Mouse (Mus musculus): ENCODE results near the gene Mgarp.
"Not testable (repeated sequence)": the region's sequence is repeated elsewhere in the genome, so short reads cannot be mapped to it uniquely, and the experiment has no call there.

Gene Mgarp

GRCm38 (mm10) chr3:51397700-51398299 lies 1.3 kb upstream of the Mgarp start:
- no peak for DNase-seq (ENCODE audit: low spot score in 2 of 2)

- no peak for DNase-seq (ENCODE audit: low spot score in 2 of 2)
Measured at GRCm38 (mm10) chr3:51395461-51396145, 935 bp downstream of the Mgarp start.

GRCm38 (mm10) chr3:51394881-51395280 lies 1.7 kb downstream of the Mgarp start:
- DNase-seq (ENCODE audit: low spot score in 2 of 2), result no peak

- no peak for DNase-seq (ENCODE audit: low spot score in 2 of 2)
Measured at GRCm38 (mm10) chr3:51393651-51394050, 2.9 kb downstream of the Mgarp start.

GRCm38 (mm10) chr3:51393018-51393417 lies 3.5 kb downstream of the Mgarp start:
- not testable (repeated sequence) for DNase-seq (ENCODE audit: low spot score in 2 of 2)

- no peak for DNase-seq (ENCODE audit: low spot score in 2 of 2)
Measured at GRCm38 (mm10) chr3:51391591-51391990, 4.9 kb downstream of the Mgarp start.

GRCm38 (mm10) chr3:51391095-51391494 lies 5.4 kb downstream of the Mgarp start:
- DNase-seq (ENCODE audit: low spot score in 2 of 2), result no peak

GRCm38 (mm10) chr3:51388904-51389303 lies 7.6 kb downstream of the Mgarp start:
- DNase-seq (ENCODE audit: low spot score in 2 of 2), result no peak

GRCm38 (mm10) chr3:51387868-51388381 lies 8.6 kb downstream of the Mgarp start:
- DNase-seq (ENCODE audit: low spot score in 2 of 2), result no peak

GRCm38 (mm10) chr3:51387134-51387451 lies 9.4 kb downstream of the Mgarp start:
- no peak for DNase-seq (ENCODE audit: low spot score in 2 of 2)

- no peak for DNase-seq (ENCODE audit: low spot score in 2 of 2)
Measured at GRCm38 (mm10) chr3:51386441-51387133, 10.0 kb downstream of the Mgarp start.

- no peak for DNase-seq (ENCODE audit: low spot score in 2 of 2)
Measured at GRCm38 (mm10) chr3:51383409-51383808, 13.1 kb downstream of the Mgarp start.

- DNase-seq (ENCODE audit: low spot score in 2 of 2), result no peak
Measured at GRCm38 (mm10) chr3:51380660-51381014, 15.9 kb downstream of the Mgarp start.

GRCm38 (mm10) chr3:51379786-51380659 lies 16.5 kb downstream of the Mgarp start:
- DNase-seq (ENCODE audit: low spot score in 2 of 2), result no peak

- no peak for DNase-seq (ENCODE audit: low spot score in 2 of 2)
Measured at GRCm38 (mm10) chr3:51378665-51378946, 17.9 kb downstream of the Mgarp start.

- DNase-seq (ENCODE audit: low spot score in 2 of 2), result no peak
Measured at GRCm38 (mm10) chr3:51377878-51378664, 18.5 kb downstream of the Mgarp start.

GRCm38 (mm10) chr3:51375307-51376265 lies 21.0 kb downstream of the Mgarp start:
- DNase-seq (ENCODE audit: low spot score in 2 of 2), result peak in 1 of 2 experiments; percentile 38

- no peak for DNase-seq (ENCODE audit: low spot score in 2 of 2)
Measured at GRCm38 (mm10) chr3:51373544-51373943, 23.0 kb downstream of the Mgarp start.

- no peak for DNase-seq (ENCODE audit: low spot score in 2 of 2)
Measured at GRCm38 (mm10) chr3:51372883-51373282, 23.7 kb downstream of the Mgarp start.

GRCm38 (mm10) chr3:51371826-51372225 lies 24.7 kb downstream of the Mgarp start:
- DNase-seq (ENCODE audit: low spot score in 2 of 2), result no peak
